Mouse (Mus musculus) C2C12 (cell line): Measurements from ENCODE around the gene Wfdc15b.

Experiments used
- CTCF ChIP-seq: IDR thresholded peaks from one replicate; pipeline ENCODE4 v1.5.1; 2011; ENCODE audit not compliant: control insufficient read depth, insufficient read depth, insufficient read length
- MYOD1 ChIP-seq: IDR thresholded peaks from one replicate; pipeline ENCODE4 v1.6.1; 2011; ENCODE audit warnings: low read depth; ENCODE audit not compliant: control insufficient read depth, insufficient read length
- USF1 ChIP-seq: IDR thresholded peaks from one replicate; pipeline ENCODE4 v1.6.1; 2011; ENCODE audit warnings: low read depth, mild to moderate bottlenecking, control low read depth, moderate library complexity

DNA sequence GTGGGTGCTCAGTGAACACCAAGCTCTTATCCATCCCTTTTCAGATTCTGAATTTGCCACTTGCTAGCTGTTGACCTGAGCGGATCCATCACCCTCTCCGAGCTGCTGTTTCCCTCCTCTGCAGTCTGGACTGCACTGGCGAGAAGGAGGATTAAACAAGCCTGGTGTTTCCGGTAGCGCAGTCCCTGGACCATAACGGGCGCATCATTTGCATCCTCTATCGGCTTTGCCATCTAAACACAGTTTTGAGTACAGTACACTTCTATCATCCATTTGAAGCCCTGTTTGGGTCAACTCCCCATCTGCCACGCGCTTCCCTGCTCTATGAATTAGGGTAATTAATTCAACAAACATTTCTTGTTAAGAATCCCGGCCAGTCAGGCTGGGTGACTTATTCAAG is 51.1 kb downstream of the Wfdc15b start:
- no peak for TF ChIP-seq CTCF
- TF ChIP-seq MYOD1 = no peak
- no peak for TF ChIP-seq USF1
